Mouse (Mus musculus): Measurements from ENCODE around the gene Olfr1412.

Gene Olfr1412

GRCm38 (mm10) chr1:92637501-92638172 is 52.1 kb downstream of the Olfr1412 start:
- no peak for DNase-seq (ENCODE audit: low read depth, low spot score)

- DNase-seq (ENCODE audit: low read depth, low spot score): no peak
These were observed 52.6 kb downstream of the Olfr1412 start for GRCm38 (mm10) chr1:92638181-92638580.

- no peak for DNase-seq (ENCODE audit: low read depth, low spot score)
These were observed 53.2 kb downstream of the Olfr1412 start for GRCm38 (mm10) chr1:92638736-92639135.

GRCm38 (mm10) chr1:92640393-92640792 is 54.8 kb downstream of the Olfr1412 start:
- DNase-seq (ENCODE audit: low read depth, low spot score): peak; percentile 19
